Mouse (Mus musculus) heart, embryonic 10.5 days (tissue): ENCODE results near the gene A730049H05Rik. TPM values are rescaled to one million over a fixed set of nuclear protein-coding genes. Genes with fewer than 3 reads are reported as not detected.

Experiments
- DNase-seq: peaks from one replicate; pipeline ENCODE4 v3.0.0-alpha.2; 2017; ENCODE audit warnings: low spot score
- H3K27ac ChIP-seq: fragments of 300-500 bp; sonication (generic); 2 replicates; pipeline ENCODE4 v1.5.1; 2016; ENCODE audit warnings: mild to moderate bottlenecking
- H3K27me3 ChIP-seq: fragments of 300-500 bp; sonication (generic); 2 replicates; pipeline ENCODE4 v1.6.1; 2016; ENCODE audit warnings: mild to moderate bottlenecking; ENCODE audit not compliant: poor library complexity, insufficient read depth, severe bottlenecking
- H3K36me3 ChIP-seq: fragments of 300-500 bp; sonication (generic); 2 replicates; pipeline ENCODE4 v1.6.1; 2016; ENCODE audit warnings: mild to moderate bottlenecking, moderate library complexity
- H3K4me1 ChIP-seq: fragments of 300-500 bp; sonication (generic); 2 replicates; pipeline ENCODE4 v1.6.1; 2016; ENCODE audit warnings: mild to moderate bottlenecking
- H3K4me3 ChIP-seq: fragments of 300-500 bp; sonication (generic); 2 replicates; pipeline ENCODE4 v1.5.1; 2016; ENCODE audit warnings: mild to moderate bottlenecking, moderate library complexity
- H3K9me3 ChIP-seq: fragments of 300-500 bp; sonication (generic); 2 replicates; pipeline ENCODE4 v1.6.1; 2016; ENCODE audit warnings: mild to moderate bottlenecking, moderate library complexity
- WGBS: fragments of 180-500 bp; shearing (Covaris S2); methylation state at CpG from one replicate; pipeline ENCODE4 v1.1.7; 2016; 5-methylcytosine and 5-hydroxymethylcytosine counted together
- polyA plus RNA-seq: library from polyadenylated mRNA; unstranded; fragments of >200 nt; fragmentation: Nextera tagmentation; extraction: Ambion mirVana; gene quantifications from 2 replicates; pipeline ENCODE4 v1.2.1, GENCODE M21; 2016

A730049H05Rik gene
- polyA plus RNA-seq, result 0.99 and 1.7 TPM in 2 replicates

DNA sequence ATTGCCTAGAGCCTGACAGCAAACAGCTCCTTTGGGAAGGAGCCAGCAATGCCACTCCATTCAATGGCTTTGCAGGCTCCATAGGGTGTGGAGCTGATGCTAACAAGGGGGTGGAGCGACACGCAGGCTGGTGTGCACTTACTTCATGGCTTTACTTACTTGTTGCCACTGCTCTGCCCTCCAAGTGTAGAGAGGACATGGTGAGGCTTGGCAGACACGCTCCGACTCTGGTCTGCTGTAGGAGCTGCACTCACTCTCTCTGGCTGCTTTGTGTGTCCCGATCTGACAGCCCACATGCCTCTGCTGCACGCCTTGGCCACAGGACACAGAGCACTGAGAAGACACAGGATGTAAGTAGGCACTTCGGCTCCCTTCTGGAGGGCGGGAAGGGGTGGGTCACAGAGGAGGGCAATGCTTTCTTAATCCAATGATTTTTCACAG lies at the start of gene A730049H05Rik:
A730049H05Rik (plus strand) TSS at position 168 of the 441 bp plus-strand sequence.
- Histone ChIP-seq H3K27ac (peak within 1 kb of the TSS; percentile 62; the same call in 1 of the 2 replicates), H3K9me3 (no peaks in the 10 kb centered on the region), H3K36me3 (peaks cover 17% of the 10 kb centered on the region), H3K27me3 (no peaks in the 10 kb centered on the region), H3K4me3 (peak within 1 kb of the TSS; percentile 23; the same call in 1 of the 2 replicates), H3K4me1 (peaks cover 37% of the 10 kb centered on the region)
- DNase-seq, result no peak
- 25% methylated on average over 8 of the region's 8 CpGs for WGBS

DNA sequence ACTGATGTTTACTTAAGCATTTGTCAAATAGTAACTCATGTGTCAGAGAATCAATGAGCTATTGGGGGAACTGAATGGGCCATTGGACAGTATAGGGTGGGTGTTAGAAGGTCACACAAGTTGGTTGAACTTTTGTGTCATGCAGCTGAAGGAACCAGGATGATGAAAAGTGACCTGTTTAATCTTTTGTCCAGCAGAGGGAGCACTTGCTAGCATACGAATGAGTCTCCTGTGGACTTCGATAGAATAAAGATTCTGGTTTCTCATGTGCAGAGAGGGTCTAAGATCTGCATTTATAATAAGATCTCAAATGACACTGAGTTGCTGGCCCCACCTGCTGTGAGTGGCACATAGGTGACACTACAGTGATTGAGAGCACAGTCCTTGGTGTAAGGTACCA lies 39.9 kb upstream of the A730049H05Rik start:
- 36% methylated on average over 2 of the region's 2 CpGs for WGBS
- Histone ChIP-seq H3K27me3 (no peaks in the 10 kb centered on the region), H3K27ac (no peak overlapping the region), H3K9me3 (no peaks in the 10 kb centered on the region), H3K4me3 (no peak overlapping the region), H3K36me3 (peaks cover 26% of the 10 kb centered on the region), H3K4me1 (peaks cover 10% of the 10 kb centered on the region)
- no peak for DNase-seq

DNA sequence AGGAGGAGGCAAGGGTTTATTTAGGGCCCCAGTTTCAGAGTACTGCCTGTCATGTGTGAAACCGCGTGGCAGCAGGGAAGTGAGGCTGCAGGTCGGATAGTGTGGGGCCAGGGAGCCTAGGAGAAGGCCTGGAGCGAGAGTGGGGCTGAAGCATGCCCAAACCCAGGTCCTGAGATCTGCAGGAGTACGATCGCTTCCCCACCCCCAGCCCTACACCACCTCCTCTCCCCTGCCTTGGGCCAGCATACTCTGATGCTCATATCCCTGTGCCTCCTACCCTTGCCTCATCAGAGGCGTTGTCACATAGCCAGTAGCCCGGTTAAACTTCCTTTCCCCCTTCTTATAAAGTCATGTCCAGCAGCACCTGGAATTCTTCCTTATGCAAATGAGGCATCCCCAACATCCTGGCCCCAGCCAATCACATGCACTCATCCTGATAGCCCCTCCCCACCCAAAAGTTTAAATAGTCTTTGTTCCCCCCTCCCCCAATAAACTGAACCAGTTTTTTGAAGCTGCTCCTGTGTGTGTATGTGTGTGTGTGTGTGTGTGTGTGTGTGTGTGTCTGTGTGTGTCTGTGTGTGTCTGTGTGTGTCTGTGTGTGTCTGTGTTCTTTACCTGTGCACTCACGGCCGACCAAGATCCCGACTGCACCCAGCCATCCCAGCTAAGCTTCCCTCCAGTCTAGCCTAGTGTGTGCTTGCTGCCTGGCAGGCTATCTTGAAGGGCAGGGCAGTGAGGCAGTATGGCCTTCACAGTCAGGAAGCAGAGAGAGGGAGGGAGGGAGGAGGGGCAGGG lies 36.9 kb upstream of the A730049H05Rik start:
- no peak overlapping the region for H3K27ac ChIP-seq
- no peaks in the 10 kb centered on the region for H3K9me3 ChIP-seq
- peaks cover 24% of the 10 kb centered on the region; the same call in 1 of the 2 replicates for H3K36me3 ChIP-seq
- DNase-seq, result no peak
- H3K4me1 ChIP-seq, result peaks cover 11% of the 10 kb centered on the region
- H3K4me3 ChIP-seq, result no peak overlapping the region
- WGBS, result 72% methylated on average over 11 of the region's 11 CpGs
- no peaks in the 10 kb centered on the region for H3K27me3 ChIP-seq

DNA sequence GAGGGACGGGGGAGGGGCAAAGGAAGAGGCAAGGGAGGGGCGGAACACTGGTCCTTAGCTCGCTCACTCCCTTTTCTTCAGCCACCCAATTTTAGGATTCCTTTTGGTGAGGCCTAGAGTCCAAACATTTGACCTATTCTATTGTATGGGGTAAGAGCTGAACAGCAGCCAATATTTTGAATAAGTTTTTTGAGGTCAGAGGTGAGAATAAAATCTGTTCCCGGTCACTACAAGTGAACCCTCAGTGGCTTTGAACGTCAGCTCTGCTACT lies 36.4 kb upstream of the A730049H05Rik start:
- Histone ChIP-seq H3K4me3 (no peak overlapping the region), H3K27ac (no peak overlapping the region), H3K9me3 (no peaks in the 10 kb centered on the region), H3K4me1 (peaks cover 14% of the 10 kb centered on the region), H3K36me3 (peaks cover 26% of the 10 kb centered on the region; the same call in 1 of the 2 replicates), H3K27me3 (no peaks in the 10 kb centered on the region)
- WGBS, result 52% methylated on average over 5 of the region's 5 CpGs
- DNase-seq, result no peak

DNA sequence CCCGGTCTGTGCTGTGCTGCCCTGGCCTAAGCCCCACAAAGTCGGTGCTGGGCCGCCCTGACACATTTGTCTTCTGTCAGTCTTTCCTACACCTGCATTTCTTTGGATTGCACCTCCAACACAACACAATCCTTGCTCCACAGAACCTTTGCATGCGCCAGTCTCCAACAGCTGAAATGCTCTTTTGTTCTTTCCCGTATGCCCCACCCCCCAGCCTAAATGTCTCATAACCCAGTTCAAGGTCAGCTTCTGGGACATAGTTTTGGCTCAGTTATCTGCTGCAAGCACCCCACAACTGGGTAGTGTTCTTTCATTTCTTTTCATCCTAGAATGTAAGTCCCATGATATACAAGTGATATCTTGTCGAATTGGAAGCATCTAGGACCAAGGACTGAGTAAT lies 34.8 kb upstream of the A730049H05Rik start:
- no peak overlapping the region for H3K4me3 ChIP-seq
- no peak overlapping the region for H3K27ac ChIP-seq
- H3K9me3 ChIP-seq, result no peaks in the 10 kb centered on the region
- DNase-seq, result no peak
- H3K27me3 ChIP-seq, result peaks cover 9% of the 10 kb centered on the region; the same call in 1 of the 2 replicates
- H3K36me3 ChIP-seq, result peaks cover 23% of the 10 kb centered on the region; the same call in 1 of the 2 replicates
- 84% methylated on average over 6 of the region's 6 CpGs for WGBS
- H3K4me1 ChIP-seq, result peaks cover 14% of the 10 kb centered on the region

DNA sequence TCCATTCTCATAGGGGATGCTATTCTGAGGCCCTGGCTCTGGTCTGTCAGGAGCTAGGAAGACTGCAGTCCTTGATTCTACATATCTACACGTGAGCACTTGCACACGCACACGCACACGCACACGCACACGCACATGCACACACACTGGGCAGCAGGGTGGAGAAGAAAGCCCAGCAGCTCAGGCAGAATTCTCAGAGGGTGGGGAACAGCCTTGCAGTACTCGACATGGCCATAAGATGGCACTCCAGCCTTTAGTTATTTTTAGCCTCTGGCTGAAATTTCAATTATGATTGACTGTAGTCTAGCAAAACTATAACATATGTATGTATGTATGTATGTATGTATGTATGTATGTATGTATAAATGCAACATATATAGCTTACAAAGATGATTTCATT lies 31.5 kb upstream of the A730049H05Rik start:
- DNase-seq, result peak; percentile 71

DNA sequence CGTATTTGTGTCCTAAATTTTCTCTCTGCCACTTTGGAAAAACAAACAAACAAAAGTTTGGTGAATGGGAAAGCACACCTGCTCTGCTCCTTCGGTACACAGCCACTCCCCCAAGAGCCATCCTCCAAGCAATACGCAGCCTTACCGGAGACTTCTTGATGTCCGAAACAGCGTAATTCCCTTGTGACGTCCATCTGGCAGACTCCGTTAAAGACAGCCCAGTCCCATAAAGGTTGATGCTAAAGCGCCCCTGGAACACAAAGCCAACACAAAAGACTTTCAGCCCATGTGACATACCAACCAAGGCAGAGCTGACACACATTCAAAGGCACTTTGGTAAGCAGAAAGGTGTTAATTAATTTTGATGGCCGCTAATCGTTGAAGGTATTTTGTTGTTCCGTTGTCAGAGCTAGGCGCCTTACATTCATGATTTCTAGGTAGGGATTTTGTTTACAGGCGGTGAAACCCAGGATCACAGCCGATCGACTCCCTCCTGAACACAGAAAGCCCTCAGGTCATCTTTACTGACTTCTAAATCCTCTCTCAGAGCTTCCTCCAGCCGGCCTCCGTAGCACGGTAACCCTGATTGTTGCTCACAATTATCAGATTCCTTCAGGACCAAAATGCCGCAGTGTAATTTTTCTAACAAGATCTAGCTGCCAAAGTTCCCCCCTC lies 29.4 kb upstream of the A730049H05Rik start:
- peaks cover 7% of the 10 kb centered on the region; the same call in 1 of the 2 replicates for H3K4me1 ChIP-seq
- DNase-seq, result no peak
- peaks cover 13% of the 10 kb centered on the region; the same call in 1 of the 2 replicates for H3K27me3 ChIP-seq
- H3K27ac ChIP-seq, result peak overlapping the region; percentile 73
- H3K9me3 ChIP-seq, result no peaks in the 10 kb centered on the region
- 13% methylated on average over 20 of the region's 20 CpGs for WGBS
- peaks cover 24% of the 10 kb centered on the region; the same call in 1 of the 2 replicates for H3K36me3 ChIP-seq
- peak overlapping the region; percentile 46 for H3K4me3 ChIP-seq

More for the DNA sequence above, 31.5 kb upstream of the A730049H05Rik start:
- Histone ChIP-seq H3K4me3 (no peak overlapping the region), H3K36me3 (peaks cover 18% of the 10 kb centered on the region; the same call in 1 of the 2 replicates), H3K27ac (no peak overlapping the region), H3K4me1 (peaks cover 8% of the 10 kb centered on the region; the same call in 1 of the 2 replicates), H3K27me3 (peaks cover 13% of the 10 kb centered on the region; the same call in 1 of the 2 replicates), H3K9me3 (no peaks in the 10 kb centered on the region)
- 18% methylated on average over 7 of the region's 7 CpGs for WGBS

DNA sequence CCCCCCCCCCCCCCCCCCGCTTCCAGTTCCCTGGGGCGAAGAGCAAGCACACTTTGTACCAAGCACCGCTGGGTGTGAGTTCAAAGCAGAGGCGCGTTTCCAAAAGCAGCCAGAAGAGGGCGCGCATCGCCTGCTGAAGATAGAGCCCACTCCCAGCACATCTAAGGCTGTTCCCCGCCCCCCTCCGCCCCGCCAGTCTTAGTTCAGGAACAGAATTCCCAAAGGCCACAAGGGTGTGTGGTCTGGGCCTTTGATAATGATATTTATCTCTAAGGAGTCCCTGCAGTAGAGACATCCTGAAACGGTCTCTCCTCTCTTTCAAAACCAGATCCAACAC lies 28.9 kb upstream of the A730049H05Rik start:
- DNase-seq, result peak; percentile 92
- WGBS, result under 1% methylated on average over 11 of the region's 12 CpGs
- H3K27ac ChIP-seq, result peak overlapping the region; percentile 73

DNA sequence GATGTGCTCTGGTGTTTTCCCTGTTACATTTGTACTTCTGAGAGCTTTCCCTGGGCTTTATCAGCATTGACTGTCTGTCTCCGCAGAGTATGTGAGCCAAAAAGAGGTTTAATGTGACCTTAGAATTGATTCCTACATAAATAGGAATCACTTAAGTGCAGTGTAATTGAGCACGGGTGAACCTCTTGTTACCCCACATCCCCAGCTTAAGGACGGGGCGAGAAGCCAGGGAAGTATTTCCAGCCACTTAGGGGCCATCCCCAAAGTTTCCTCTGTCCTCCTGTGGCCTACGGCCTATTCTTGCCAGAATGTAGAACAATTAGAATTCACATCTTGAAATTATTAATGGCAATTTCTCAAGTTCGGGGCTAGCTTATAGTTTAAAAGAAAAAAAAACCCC lies 22.5 kb upstream of the A730049H05Rik start:
- Histone ChIP-seq H3K27ac (no peak overlapping the region), H3K27me3 (no peaks in the 10 kb centered on the region), H3K9me3 (no peaks in the 10 kb centered on the region), H3K4me1 (no peaks in the 10 kb centered on the region), H3K36me3 (peaks cover 54% of the 10 kb centered on the region), H3K4me3 (no peak overlapping the region)
- 81% methylated on average over 6 of the region's 6 CpGs for WGBS
- DNase-seq, result no peak

More for the DNA sequence above, 28.9 kb upstream of the A730049H05Rik start:
- peak overlapping the region; percentile 46 for H3K4me3 ChIP-seq
- H3K9me3 ChIP-seq, result no peaks in the 10 kb centered on the region
- peaks cover 13% of the 10 kb centered on the region; the same call in 1 of the 2 replicates for H3K27me3 ChIP-seq
- H3K36me3 ChIP-seq, result peaks cover 21% of the 10 kb centered on the region; the same call in 1 of the 2 replicates
- peaks cover 7% of the 10 kb centered on the region; the same call in 1 of the 2 replicates for H3K4me1 ChIP-seq

DNA sequence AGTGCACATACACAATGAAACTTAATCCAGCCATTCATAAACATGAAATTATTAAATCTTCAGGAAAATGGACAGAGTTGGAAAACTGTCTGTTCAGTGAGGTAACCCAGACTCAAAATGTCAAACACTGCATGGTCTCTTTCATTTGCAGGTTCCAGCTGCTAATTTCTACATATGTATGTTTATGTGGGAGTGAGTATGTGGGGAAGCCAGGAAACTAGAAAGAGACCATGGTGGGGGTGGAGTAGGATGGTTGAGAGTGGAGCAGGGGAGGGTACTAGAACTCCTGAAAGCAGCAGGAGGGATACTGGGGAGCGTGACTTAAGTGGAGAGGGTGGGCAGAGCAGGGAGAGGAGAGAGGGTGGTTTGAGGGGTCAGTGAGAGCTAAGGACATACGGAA lies 14.8 kb upstream of the A730049H05Rik start:
- no peak for DNase-seq
- no peaks in the 10 kb centered on the region for H3K9me3 ChIP-seq
- peaks cover 56% of the 10 kb centered on the region for H3K36me3 ChIP-seq
- H3K4me3 ChIP-seq, result no peak overlapping the region
- WGBS, result 82% methylated on average over 2 of the region's 2 CpGs
- peaks cover 19% of the 10 kb centered on the region for H3K4me1 ChIP-seq
- H3K27ac ChIP-seq, result no peak overlapping the region
- H3K27me3 ChIP-seq, result no peaks in the 10 kb centered on the region

DNA sequence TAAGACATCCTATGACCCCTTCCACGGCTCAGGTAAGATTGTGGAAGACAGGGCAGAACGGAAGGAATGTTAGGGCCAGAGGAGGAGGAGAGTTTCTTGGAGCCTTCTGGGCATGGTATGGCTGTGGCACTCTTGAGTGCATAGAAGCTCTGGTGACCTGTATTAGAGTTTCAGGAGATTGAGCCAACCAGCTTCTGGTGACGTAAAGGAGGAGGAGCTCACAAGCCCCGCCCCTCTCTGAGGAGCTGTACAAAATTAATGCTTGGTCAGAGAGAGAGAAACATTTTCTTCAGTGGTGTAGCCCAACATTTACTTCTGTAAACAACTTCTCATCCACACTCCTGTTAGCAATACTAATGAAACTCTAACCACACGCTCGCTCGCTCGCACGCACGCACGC lies 13.9 kb upstream of the A730049H05Rik start:
- WGBS, result 95% methylated on average over 11 of the region's 11 CpGs

DNA sequence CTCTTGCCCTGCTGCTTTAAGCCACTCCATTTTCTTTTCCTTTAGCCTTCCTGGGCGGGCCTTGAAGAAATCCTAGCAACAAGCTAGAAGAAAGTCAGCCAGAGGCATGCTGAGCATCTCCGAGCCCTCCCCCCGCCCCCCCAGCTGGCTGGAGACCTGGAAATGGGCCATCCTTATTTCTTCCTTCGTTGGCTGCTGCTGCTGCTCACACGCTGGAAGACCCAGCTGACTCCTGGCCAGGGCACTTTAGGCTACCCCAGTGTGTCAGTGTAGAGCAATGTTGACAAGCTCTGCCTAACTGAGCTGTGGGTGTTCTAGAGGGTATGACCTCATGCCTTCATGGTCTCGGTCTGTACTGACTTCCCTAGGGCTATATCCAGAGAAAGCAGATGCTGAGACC lies 13.1 kb upstream of the A730049H05Rik start:
- DNase-seq, result no peak
- no peaks in the 10 kb centered on the region for H3K9me3 ChIP-seq
- peaks cover 34% of the 10 kb centered on the region for H3K4me1 ChIP-seq
- peak overlapping the region; percentile 17 for H3K27ac ChIP-seq
- no peaks in the 10 kb centered on the region for H3K27me3 ChIP-seq
- peaks cover 48% of the 10 kb centered on the region for H3K36me3 ChIP-seq
- 52% methylated on average over 6 of the region's 6 CpGs for WGBS
- H3K4me3 ChIP-seq, result no peak overlapping the region

More for the DNA sequence above, 13.9 kb upstream of the A730049H05Rik start:
- Histone ChIP-seq H3K4me3 (no peak overlapping the region), H3K36me3 (peaks cover 52% of the 10 kb centered on the region), H3K27ac (no peak overlapping the region), H3K4me1 (peaks cover 26% of the 10 kb centered on the region), H3K27me3 (no peaks in the 10 kb centered on the region), H3K9me3 (no peaks in the 10 kb centered on the region)
- DNase-seq, result no peak
